Mouse (Mus musculus): ENCODE data around the gene Treml1. TPM values are rescaled to one million over a fixed set of nuclear protein-coding genes. Genes with fewer than 3 reads are reported as not detected.
"Not testable (repeated sequence)": the region's sequence is repeated elsewhere in the genome, so short reads cannot be mapped to it uniquely, and the experiment has no call there.

The Treml1 gene
- polyA plus RNA-seq, 1 experiment from 2014 or later, result 15.8 TPM

DNA sequence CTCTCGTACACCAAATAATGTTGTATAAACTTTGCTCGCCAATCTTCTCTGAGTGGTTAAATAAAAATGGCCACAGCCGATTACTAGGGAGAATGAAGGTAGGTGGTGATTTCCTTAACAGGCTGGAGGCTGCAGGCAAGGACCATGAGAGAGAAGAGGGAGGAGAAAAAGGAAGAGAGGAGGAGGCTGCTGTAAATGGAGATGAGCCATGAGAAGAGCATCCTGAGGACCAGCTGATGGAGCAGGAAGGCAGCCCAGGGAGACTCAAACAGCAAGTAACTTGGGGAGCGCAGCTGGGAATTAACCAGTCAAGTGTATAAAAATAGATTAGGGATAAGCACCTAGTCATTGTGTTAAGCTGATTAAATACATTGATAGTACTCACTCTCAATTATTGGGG is 25.5 kb upstream of the Treml1 start:
- no peak overlapping the region for H3K4me2 ChIP-seq
- no peak overlapping the region for H3K27ac ChIP-seq (replicated peaks)
- H3K4me3 ChIP-seq (replicated peaks), result no peak overlapping the region
- no peaks in the 10 kb centered on the region for H3K36me3 ChIP-seq (replicated peaks)
- WGBS (ENCODE audit: insufficient replicate concordance), result 71% methylated on average over 4 of the region's 4 CpGs
- H3K9me3 ChIP-seq (replicated peaks), result no peaks in the 10 kb centered on the region
- ATAC-seq (ENCODE audit: insufficient read depth), result no peak
- H3K4me1 ChIP-seq (replicated peaks), result 0 out of 2 replicates have a peak, but pooled peaks cover 4% of the 10 kb centered on the region
- H3K27me3 ChIP-seq, result no peaks in the 10 kb centered on the region
- no peak overlapping the region for H3K9ac ChIP-seq

DNA sequence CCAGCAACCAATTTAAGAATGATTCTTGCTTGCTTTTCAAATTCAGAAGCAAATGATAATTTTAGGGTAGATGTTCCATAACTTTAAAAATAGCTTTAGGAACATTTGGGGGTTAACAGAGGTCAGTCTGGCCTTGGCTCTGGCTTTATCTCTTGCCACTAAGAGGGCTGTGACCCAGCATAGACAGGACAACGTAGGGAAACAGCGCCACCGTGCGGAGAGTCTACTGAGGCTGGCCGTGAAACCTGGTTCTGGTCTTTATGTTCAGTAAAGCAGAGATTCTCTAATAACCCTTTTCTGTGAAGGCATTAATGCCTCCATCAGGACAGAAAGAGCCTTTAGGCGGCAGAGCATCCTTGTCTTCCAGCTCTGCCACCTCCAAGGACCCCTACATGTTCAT is 22.9 kb upstream of the Treml1 start:
- Histone ChIP-seq H3K4me2 (no peak overlapping the region), H3K9me3 (replicated peaks) (no peaks in the 10 kb centered on the region), H3K27me3 (no peaks in the 10 kb centered on the region), H3K4me1 (replicated peaks) (0 out of 2 replicates have a peak, but pooled peaks cover 4% of the 10 kb centered on the region), H3K27ac (replicated peaks) (no peak overlapping the region), H3K4me3 (replicated peaks) (no peak overlapping the region), H3K36me3 (replicated peaks) (no peaks in the 10 kb centered on the region), H3K9ac (no peak overlapping the region)
- peak; percentile 57; the same call in 1 of the 2 replicates for ATAC-seq (ENCODE audit: insufficient read depth)
- 2% methylated on average over 6 of the region's 6 CpGs for WGBS (ENCODE audit: insufficient replicate concordance)

DNA sequence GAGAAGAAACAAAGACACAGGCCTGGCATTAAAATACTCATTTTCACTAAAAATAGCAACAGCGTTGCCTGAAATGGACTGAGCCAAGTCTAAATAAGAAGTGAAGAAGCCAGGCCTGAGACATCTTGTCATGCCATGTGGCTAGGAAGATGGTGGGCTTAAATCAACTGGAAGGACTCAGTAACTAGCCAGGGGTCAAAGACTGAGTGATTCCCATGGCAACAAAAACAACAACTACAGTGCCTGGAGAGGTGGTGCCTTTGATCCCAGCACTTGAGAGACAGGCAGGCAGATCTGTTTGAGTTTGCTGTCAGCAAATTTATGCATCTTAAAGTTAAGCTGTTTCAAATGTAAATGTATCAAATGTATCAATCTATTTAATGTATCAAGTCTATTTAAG is 19.4 kb upstream of the Treml1 start:
- Histone ChIP-seq H3K4me1 (replicated peaks) (peaks cover 4% of the 10 kb centered on the region; the same call in 1 of the 2 replicates), H3K4me3 (replicated peaks) (no peak overlapping the region), H3K27ac (replicated peaks) (no peak overlapping the region), H3K9me3 (replicated peaks) (no peaks in the 10 kb centered on the region), H3K9ac (no peak overlapping the region), H3K36me3 (replicated peaks) (no peaks in the 10 kb centered on the region), H3K4me2 (no peak overlapping the region), H3K27me3 (no peaks in the 10 kb centered on the region)
- no peak for ATAC-seq (ENCODE audit: insufficient read depth)
- WGBS (ENCODE audit: insufficient replicate concordance), result 93% methylated on average over 1 of the region's 1 CpGs

DNA sequence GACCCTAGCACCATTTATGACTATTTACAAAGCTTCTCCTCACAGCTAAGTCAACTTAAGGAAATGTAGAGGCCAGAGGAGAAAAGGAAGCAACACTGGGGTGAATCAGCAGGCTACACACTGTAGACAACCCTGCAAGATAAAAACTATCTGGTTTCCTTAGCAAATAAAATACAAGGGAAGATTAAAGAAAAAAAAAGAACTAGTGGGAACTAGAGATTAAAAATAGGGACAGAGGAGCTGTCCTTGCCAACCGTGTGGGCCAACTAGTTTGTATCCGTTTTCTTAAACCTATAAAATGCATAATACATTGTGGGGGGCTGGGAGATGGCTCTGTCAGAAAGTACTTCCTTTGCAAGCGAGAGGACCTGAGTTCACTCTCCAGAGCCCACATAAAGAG is 17.8 kb upstream of the Treml1 start:
- no peak overlapping the region for H3K4me3 ChIP-seq (replicated peaks)
- no peak overlapping the region for H3K27ac ChIP-seq (replicated peaks)
- H3K9me3 ChIP-seq (replicated peaks), result no peaks in the 10 kb centered on the region
- H3K27me3 ChIP-seq, result no peaks in the 10 kb centered on the region
- no peaks in the 10 kb centered on the region for H3K36me3 ChIP-seq (replicated peaks)
- no peak overlapping the region for H3K4me2 ChIP-seq
- 0 out of 2 replicates have a peak, but pooled peaks have one; percentile 15 for ATAC-seq (ENCODE audit: insufficient read depth)
- no peak overlapping the region for H3K9ac ChIP-seq
- WGBS (ENCODE audit: insufficient replicate concordance), result 21% methylated on average over 3 of the region's 3 CpGs
- H3K4me1 ChIP-seq (replicated peaks), result peaks cover 11% of the 10 kb centered on the region; the same call in 1 of the 2 replicates

DNA sequence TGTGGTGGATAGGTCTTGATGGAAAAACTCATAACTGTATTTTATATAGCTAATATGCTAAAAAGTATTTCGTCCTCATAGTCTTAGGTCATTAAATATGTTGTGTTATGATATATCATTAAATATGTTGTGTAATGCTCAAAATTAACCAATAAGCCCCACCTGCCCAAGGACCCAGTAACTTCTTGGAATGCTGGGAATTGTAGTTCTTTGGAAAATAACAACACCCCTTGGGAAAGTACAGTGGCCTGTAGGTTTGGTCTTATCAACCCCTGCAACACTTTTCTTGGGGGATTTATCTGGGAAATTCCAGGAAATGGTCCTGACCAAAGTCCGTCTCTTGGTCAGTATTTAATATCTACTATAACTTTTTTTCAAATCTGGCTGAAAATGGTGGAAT is 16.7 kb upstream of the Treml1 start:
- H3K27ac ChIP-seq (replicated peaks), result no peak overlapping the region
- no peak overlapping the region for H3K4me2 ChIP-seq
- WGBS (ENCODE audit: insufficient replicate concordance), result 61% methylated on average over 2 of the region's 2 CpGs
- no peaks in the 10 kb centered on the region for H3K27me3 ChIP-seq
- no peaks in the 10 kb centered on the region for H3K9me3 ChIP-seq (replicated peaks)
- H3K4me1 ChIP-seq (replicated peaks), result peaks cover 13% of the 10 kb centered on the region; the same call in 1 of the 2 replicates
- H3K9ac ChIP-seq, result no peak overlapping the region
- no peak overlapping the region for H3K4me3 ChIP-seq (replicated peaks)
- no peaks in the 10 kb centered on the region for H3K36me3 ChIP-seq (replicated peaks)
- ATAC-seq (ENCODE audit: insufficient read depth), result no peak

DNA sequence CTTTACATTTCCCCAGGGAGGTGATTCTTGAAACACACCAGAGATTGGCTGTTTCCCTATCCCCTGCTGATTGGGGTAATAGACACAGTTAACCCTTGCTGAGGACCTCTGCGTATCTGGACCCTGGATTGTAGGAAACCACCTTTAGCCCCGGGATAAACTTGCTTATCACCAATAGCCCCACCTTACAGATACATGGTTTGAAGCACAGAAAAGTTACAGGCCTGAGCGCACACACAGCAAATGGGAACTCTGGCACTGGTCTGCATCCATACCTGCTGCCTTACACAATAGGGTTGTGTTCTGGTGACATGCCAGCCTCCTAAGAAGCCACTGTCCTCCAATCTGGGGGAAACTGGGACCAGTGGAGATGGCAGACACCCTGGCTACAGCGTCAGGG is 13.9 kb upstream of the Treml1 start:
- no peak overlapping the region for H3K4me2 ChIP-seq
- 53% methylated on average over 4 of the region's 4 CpGs for WGBS (ENCODE audit: insufficient replicate concordance)
- H3K27ac ChIP-seq (replicated peaks), result no peak overlapping the region
- ATAC-seq (ENCODE audit: insufficient read depth), result no peak
- no peaks in the 10 kb centered on the region for H3K36me3 ChIP-seq (replicated peaks)
- peaks cover 13% of the 10 kb centered on the region; the same call in 1 of the 2 replicates for H3K4me1 ChIP-seq (replicated peaks)
- no peaks in the 10 kb centered on the region for H3K9me3 ChIP-seq (replicated peaks)
- H3K9ac ChIP-seq, result no peak overlapping the region
- no peak overlapping the region for H3K4me3 ChIP-seq (replicated peaks)
- no peaks in the 10 kb centered on the region for H3K27me3 ChIP-seq

DNA sequence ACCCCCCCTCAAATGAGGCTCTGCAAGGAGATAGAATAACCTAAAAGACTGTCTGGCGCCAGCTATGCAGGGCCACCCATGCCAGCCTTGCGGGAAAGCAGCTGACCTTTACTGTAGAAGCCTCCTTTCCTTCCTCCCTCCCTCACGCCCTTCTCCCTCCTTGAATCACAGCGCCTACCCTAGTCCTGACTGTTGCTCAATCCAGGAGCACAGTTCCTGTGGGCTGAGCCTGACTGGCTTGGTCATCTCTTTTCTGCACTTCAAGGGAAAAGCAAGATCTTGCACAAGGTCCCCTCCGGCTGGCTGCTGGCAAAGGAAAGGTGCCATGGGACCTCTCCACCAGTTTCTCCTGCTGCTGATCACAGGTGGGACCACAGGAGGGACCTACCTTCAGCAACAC is 13.5 kb upstream of the Treml1 start, which contains the start of gene Trem2:
Gene Trem2 (plus strand): TSS at position 171 of the 400 bp plus-strand sequence.
- Histone ChIP-seq H3K9ac (no peak within 1 kb of the TSS), H3K4me2 (no peak within 1 kb of the TSS), H3K27ac (replicated peaks) (no peak within 1 kb of the TSS), H3K27me3 (no peaks in the 10 kb centered on the region), H3K4me3 (replicated peaks) (no peak within 1 kb of the TSS), H3K4me1 (replicated peaks) (peaks cover 13% of the 10 kb centered on the region; the same call in 1 of the 2 replicates), H3K9me3 (replicated peaks) (no peaks in the 10 kb centered on the region), H3K36me3 (replicated peaks) (no peaks in the 10 kb centered on the region)
- no peak for ATAC-seq (ENCODE audit: insufficient read depth)
- 53% methylated on average over 5 of the region's 5 CpGs for WGBS (ENCODE audit: insufficient replicate concordance)

DNA sequence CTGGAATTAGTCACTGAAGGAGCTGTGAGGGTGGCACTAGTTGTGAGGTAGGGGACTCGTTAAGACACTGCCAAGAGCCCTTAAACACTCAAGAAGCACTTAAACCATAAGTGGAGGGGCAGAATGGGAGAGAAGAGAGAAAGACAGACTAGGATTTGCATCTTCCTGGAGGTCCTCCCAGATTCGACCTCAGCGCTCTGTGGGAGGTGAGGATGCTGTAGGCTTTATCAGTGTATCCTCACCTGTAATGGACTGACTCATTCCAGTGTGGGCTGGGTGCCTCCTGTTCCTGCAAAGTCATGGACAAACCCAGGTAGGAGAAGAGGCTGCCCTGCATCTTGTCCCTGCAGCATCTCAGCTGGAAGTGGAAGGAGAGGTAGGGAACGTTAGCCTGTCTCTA is 12.9 kb upstream of the Treml1 start:
- 52% methylated on average over 4 of the region's 4 CpGs for WGBS (ENCODE audit: insufficient replicate concordance)
- Histone ChIP-seq H3K4me2 (no peak overlapping the region), H3K9ac (no peak overlapping the region), H3K4me1 (replicated peaks) (peaks cover 13% of the 10 kb centered on the region; the same call in 1 of the 2 replicates), H3K4me3 (replicated peaks) (no peak overlapping the region), H3K9me3 (replicated peaks) (no peaks in the 10 kb centered on the region), H3K36me3 (replicated peaks) (no peaks in the 10 kb centered on the region), H3K27ac (replicated peaks) (no peak overlapping the region), H3K27me3 (no peaks in the 10 kb centered on the region)
- no peak for ATAC-seq (ENCODE audit: insufficient read depth)

DNA sequence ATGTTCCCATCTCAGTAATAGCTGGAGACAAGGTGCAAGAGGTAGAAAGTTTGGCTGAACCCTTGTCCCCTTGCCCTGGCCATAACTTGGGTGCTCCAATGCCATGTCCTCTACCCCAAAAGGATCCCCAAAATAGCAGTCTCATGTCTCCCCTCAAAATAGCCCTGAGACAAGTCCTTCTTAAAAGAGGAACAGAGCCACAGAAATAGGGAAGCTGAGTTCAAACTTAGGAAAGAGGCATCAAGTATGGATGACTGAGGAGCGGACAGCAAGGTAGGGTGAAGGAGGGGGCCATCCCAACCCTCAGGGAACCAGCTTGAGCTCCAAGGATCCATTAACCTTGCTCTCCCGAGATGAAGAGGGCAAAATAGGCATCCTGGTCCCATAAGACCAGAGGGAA is 12.4 kb upstream of the Treml1 start:
- Histone ChIP-seq H3K4me2 (no peak overlapping the region), H3K36me3 (replicated peaks) (no peaks in the 10 kb centered on the region), H3K27ac (replicated peaks) (no peak overlapping the region), H3K27me3 (no peaks in the 10 kb centered on the region), H3K9me3 (replicated peaks) (no peaks in the 10 kb centered on the region), H3K9ac (no peak overlapping the region), H3K4me1 (replicated peaks) (peaks cover 13% of the 10 kb centered on the region; the same call in 1 of the 2 replicates), H3K4me3 (replicated peaks) (no peak overlapping the region)
- ATAC-seq (ENCODE audit: insufficient read depth), result no peak
- 44% methylated on average over 2 of the region's 2 CpGs for WGBS (ENCODE audit: insufficient replicate concordance)

DNA sequence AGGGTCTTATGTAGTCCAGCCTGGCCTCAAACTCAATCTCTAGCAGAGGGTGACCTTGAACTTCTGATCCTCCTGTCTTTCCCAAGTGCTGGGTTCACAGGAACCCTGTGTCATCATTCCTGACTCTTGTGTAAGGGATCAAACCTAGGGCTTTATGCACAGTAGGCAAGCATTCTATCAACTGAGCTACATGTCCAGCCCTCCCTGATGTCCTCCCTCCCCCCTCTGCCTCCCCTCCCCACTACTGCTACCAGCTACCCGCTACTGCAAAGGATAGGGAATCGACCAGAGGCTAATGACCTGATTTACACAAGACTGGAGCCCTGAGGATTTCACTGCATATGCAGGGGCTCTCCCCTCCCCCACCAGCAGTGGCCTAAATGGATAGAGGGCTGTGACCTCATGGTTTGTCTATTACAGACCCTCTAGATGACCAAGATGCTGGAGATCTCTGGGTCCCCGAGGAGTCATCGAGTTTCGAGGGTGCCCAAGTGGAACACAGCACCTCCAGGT is 9.0 kb upstream of the Treml1 start:
- no peak for ATAC-seq (ENCODE audit: insufficient read depth)
- 71% methylated on average over 5 of the region's 5 CpGs for WGBS (ENCODE audit: insufficient replicate concordance)

DNA sequence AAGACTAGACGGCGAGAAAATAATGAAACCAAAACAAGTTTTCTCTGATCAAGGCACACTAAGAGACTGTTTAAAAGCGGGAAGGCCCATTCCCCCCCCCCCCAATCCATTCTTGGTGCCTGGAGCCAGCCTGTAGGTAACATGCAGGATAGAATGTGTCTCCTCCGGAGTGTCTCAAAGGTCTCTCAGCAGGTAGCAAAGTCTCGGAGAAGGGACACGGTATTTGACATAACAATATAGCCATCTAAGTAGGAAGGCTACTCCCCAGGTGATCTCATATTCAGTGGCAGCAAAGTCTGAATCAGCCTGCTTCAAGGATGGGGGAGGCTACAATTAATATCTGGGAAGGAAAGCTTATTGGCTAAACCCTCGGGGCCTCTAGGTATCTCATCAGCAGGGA is 6.7 kb upstream of the Treml1 start:
- not testable (repeated sequence) for H3K4me1 ChIP-seq (replicated peaks)

More for the DNA sequence above, 9.0 kb upstream of the Treml1 start:
- peaks cover 11% of the 10 kb centered on the region; the same call in 1 of the 2 replicates for H3K4me1 ChIP-seq (replicated peaks)
- no peaks in the 10 kb centered on the region for H3K9me3 ChIP-seq (replicated peaks)
- H3K4me2 ChIP-seq, result no peak overlapping the region
- no peak overlapping the region for H3K4me3 ChIP-seq (replicated peaks)
- H3K36me3 ChIP-seq (replicated peaks), result no peaks in the 10 kb centered on the region
- H3K27me3 ChIP-seq, result no peaks in the 10 kb centered on the region
- no peak overlapping the region for H3K9ac ChIP-seq
- H3K27ac ChIP-seq (replicated peaks), result no peak overlapping the region

DNA sequence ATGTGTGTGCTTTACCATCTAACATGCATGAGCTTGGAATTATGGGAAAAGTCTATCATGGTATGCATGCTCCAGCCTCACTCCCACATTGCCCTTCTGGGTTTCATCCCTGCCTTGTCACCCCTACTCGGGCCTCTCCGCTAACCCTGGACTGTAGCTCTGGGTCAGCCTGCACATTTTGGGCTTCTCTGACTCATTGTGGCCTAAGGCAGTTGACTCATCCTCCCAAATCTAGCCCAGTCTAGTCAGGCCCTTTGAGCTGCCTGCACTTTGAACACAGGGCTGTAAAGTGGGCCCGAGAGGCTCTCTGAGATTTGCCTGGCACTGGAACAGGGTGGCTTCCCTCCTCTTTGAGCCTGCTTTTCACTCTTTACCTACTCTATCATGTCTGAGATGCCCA is 3.9 kb upstream of the Treml1 start:
- 68% methylated on average over 3 of the region's 3 CpGs for WGBS (ENCODE audit: insufficient replicate concordance)
- no peaks in the 10 kb centered on the region for H3K27me3 ChIP-seq
- H3K4me2 ChIP-seq, result no peak overlapping the region
- no peak for ATAC-seq (ENCODE audit: insufficient read depth)
- H3K36me3 ChIP-seq (replicated peaks), result no peaks in the 10 kb centered on the region
- H3K9me3 ChIP-seq (replicated peaks), result no peaks in the 10 kb centered on the region
- H3K27ac ChIP-seq (replicated peaks), result no peak overlapping the region
- no peak overlapping the region for H3K4me3 ChIP-seq (replicated peaks)
- no peak overlapping the region for H3K9ac ChIP-seq
- H3K4me1 ChIP-seq (replicated peaks), result peaks cover 12% of the 10 kb centered on the region

More for the DNA sequence above, 6.7 kb upstream of the Treml1 start:
- H3K4me2 ChIP-seq; ATAC-seq (ENCODE audit: insufficient read depth); H3K9ac ChIP-seq; H3K4me3 ChIP-seq (replicated peaks); H3K27me3 ChIP-seq; H3K36me3 ChIP-seq (replicated peaks); H3K9me3 ChIP-seq (replicated peaks); H3K27ac ChIP-seq (replicated peaks): not testable (repeated sequence)
- WGBS (ENCODE audit: insufficient replicate concordance), result 72% methylated on average over 7 of the region's 7 CpGs

All from liver, embryonic 15.5 days (tissue).